Mouse (Mus musculus) retina, adult 2 months (tissue): ENCODE measurements around the gene Hnrnpf.

Source experiments
- DNase-seq: peaks from one replicate; pipeline ENCODE4 v3.0.0-alpha.2; 2012; ENCODE audit warnings: low read depth, low spot score

The Hnrnpf gene

GRCm38 (mm10) chr6:117891369-117892160 lies 8.6 kb upstream of the Hnrnpf start:
- no peak for DNase-seq

GRCm38 (mm10) chr6:117892386-117892785 lies 7.7 kb upstream of the Hnrnpf start:
- no peak for DNase-seq

GRCm38 (mm10) chr6:117893435-117893834 lies 6.7 kb upstream of the Hnrnpf start:
- DNase-seq = no peak

- DNase-seq = no peak
Observed at GRCm38 (mm10) chr6:117897800-117898199, 2.3 kb upstream of the Hnrnpf start.

GRCm38 (mm10) chr6:117901510-117902402 lies 1.6 kb downstream of the Hnrnpf start:
- DNase-seq = no peak

GRCm38 (mm10) chr6:117902556-117902955 lies 2.4 kb downstream of the Hnrnpf start:
- no peak for DNase-seq

GRCm38 (mm10) chr6:117903836-117904235 lies 3.7 kb downstream of the Hnrnpf start:
- no peak for DNase-seq

- DNase-seq = no peak
Observed at GRCm38 (mm10) chr6:117905260-117905930, 5.3 kb downstream of the Hnrnpf start.

- no peak for DNase-seq
Observed at GRCm38 (mm10) chr6:117906015-117906531, 5.9 kb downstream of the Hnrnpf start.

GRCm38 (mm10) chr6:117906590-117907271 lies 6.6 kb downstream of the Hnrnpf start:
- peak; percentile 93 for DNase-seq

- DNase-seq = no peak
Observed at GRCm38 (mm10) chr6:117907301-117907978, 7.3 kb downstream of the Hnrnpf start.

- DNase-seq = no peak
Observed at GRCm38 (mm10) chr6:117907979-117908355, 7.8 kb downstream of the Hnrnpf start.

GRCm38 (mm10) chr6:117908424-117908900 lies 8.3 kb downstream of the Hnrnpf start:
- no peak for DNase-seq

- no peak for DNase-seq
Observed at GRCm38 (mm10) chr6:117910120-117910661, 10.1 kb downstream of the Hnrnpf start.

GRCm38 (mm10) chr6:117914541-117914940 lies 14.4 kb downstream of the Hnrnpf start:
- no peak for DNase-seq

- no peak for DNase-seq
Observed at GRCm38 (mm10) chr6:117916205-117916736, 16.1 kb downstream of the Hnrnpf start.

- DNase-seq = peak; percentile 60
Observed at GRCm38 (mm10) chr6:117916737-117917426, 16.8 kb downstream of the Hnrnpf start.

GRCm38 (mm10) chr6:117917576-117917975 lies 17.5 kb downstream of the Hnrnpf start:
- no peak for DNase-seq

GRCm38 (mm10) chr6:117918043-117918442 lies 17.9 kb downstream of the Hnrnpf start:
- no peak for DNase-seq
